Mouse (Mus musculus) liver, postnatal 0 days (tissue): Measurements from ENCODE around the gene Zmynd10. TPM values are rescaled to one million over a fixed set of nuclear protein-coding genes. Genes with fewer than 3 reads are reported as not detected.

ENCODE experiments used
- ATAC-seq: fragments of 200-750 bp; cut with Nextera tagmentation; 2 replicates; pipeline ENCODE4 v1.8.0; 2017; ENCODE audit warnings: mild to moderate bottlenecking, moderate library complexity
- DNase-seq: peaks from one replicate; pipeline ENCODE4 v3.0.0-alpha.2; 2016
- H3K27ac ChIP-seq: fragments of 300-500 bp; sonication (generic); 2 replicates; pipeline ENCODE4 v1.5.1; 2014; ENCODE audit warnings: antibody characterized with exemption, moderate library complexity, mild to moderate bottlenecking, low read depth
- H3K27me3 ChIP-seq: fragments of 300-500 bp; sonication (generic); 2 replicates; pipeline ENCODE4 v1.6.1; 2014; ENCODE audit warnings: low read length, control low read depth, mixed read lengths; ENCODE audit not compliant: insufficient read depth
- H3K36me3 ChIP-seq: fragments of 300-500 bp; sonication (generic); replicated peaks from 2 replicates; pipeline ENCODE4 v1.6.1; 2014; ENCODE audit warnings: mild to moderate bottlenecking, control low read depth, low read length, moderate library complexity, mixed read lengths; ENCODE audit not compliant: insufficient read depth
- H3K4me1 ChIP-seq: fragments of 300-500 bp; sonication (generic); 2 replicates; pipeline ENCODE4 v1.6.1; 2014; ENCODE audit warnings: antibody characterized with exemption, mild to moderate bottlenecking, control low read depth; ENCODE audit not compliant: insufficient read depth
- H3K4me2 ChIP-seq: fragments of 300-500 bp; sonication (generic); 2 replicates; pipeline ENCODE4 v1.6.1; 2014; ENCODE audit warnings: low read depth, mild to moderate bottlenecking, low read length, moderate library complexity, mixed read lengths
- H3K4me3 ChIP-seq: fragments of 300-500 bp; sonication (generic); 2 replicates; pipeline ENCODE4 v1.5.1; 2014; ENCODE audit warnings: low read depth, low read length
- H3K9ac ChIP-seq: fragments of 300-500 bp; sonication (generic); replicated peaks from 2 replicates; pipeline ENCODE4 v1.6.1; 2014; ENCODE audit warnings: mild to moderate bottlenecking, moderate library complexity
- H3K9me3 ChIP-seq: fragments of 300-500 bp; sonication (generic); 2 replicates; pipeline ENCODE4 v1.6.1; 2016; ENCODE audit warnings: mild to moderate bottlenecking, control low read depth, low read length, mixed read lengths
- CTCF ChIP-seq: sonication (generic); IDR thresholded peaks from 2 replicates; pipeline ENCODE4 v1.5.1; 2016; ENCODE audit warnings: antibody characterized with exemption, low read depth
- EP300 ChIP-seq: IDR thresholded peaks from 2 replicates; pipeline ENCODE4 v1.6.1; 2016; ENCODE audit warnings: antibody characterized with exemption, low read depth, mild to moderate bottlenecking
- WGBS: fragments of 180-500 bp; shearing (Covaris S2); extraction: QIAGEN DNeasy Blood & Tissue Kit; methylation state at CpG from one replicate; pipeline ENCODE4 v1.1.7; 2014; ENCODE audit not compliant: insufficient replicate concordance; 5-methylcytosine and 5-hydroxymethylcytosine counted together
- polyA plus RNA-seq: library from polyadenylated mRNA; unstranded; fragments of >200 nt; fragmentation: Nextera tagmentation; extraction: Ambion mirVana; gene quantifications from 2 replicates; pipeline ENCODE4 v1.2.1, GENCODE M21; 2015

The Zmynd10 gene
- polyA plus RNA-seq, 1 experiment from 2014 or later, result 0.73 TPM

DNA sequence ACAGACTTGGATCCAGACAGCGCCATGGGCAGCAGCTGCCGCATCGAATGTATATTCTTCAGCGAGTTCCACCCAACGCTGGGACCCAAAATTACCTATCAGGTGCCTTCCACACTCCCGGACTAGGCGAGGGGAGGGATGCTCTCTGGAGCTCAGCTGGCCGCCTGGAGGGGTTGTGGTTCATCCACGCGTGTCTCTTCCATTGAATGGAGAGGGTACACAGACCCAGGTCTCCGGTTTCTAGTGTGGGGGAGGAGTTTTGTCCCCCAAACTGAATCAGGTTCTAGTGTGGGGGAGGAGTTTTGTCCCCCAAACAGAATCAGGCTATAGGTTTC, 4.8 kb upstream of the Zmynd10 start:
- H3K9ac ChIP-seq, result peak overlapping the region; percentile 64
- peak; percentile 14 for ATAC-seq
- TF ChIP-seq CTCF, result no peak
- no peak for TF ChIP-seq EP300
- peak overlapping the region; percentile 80 for H3K4me3 ChIP-seq
- H3K27me3 ChIP-seq, result no peaks in the 10 kb centered on the region
- peak overlapping the region; percentile 68 for H3K27ac ChIP-seq
- under 1% methylated on average over 11 of the region's 11 CpGs for WGBS
- no peaks in the 10 kb centered on the region for H3K9me3 ChIP-seq
- H3K4me1 ChIP-seq, result peaks cover 25% of the 10 kb centered on the region
- no peak for DNase-seq
- peak overlapping the region; percentile 96 for H3K4me2 ChIP-seq
- H3K36me3 ChIP-seq, result peaks cover 30% of the 10 kb centered on the region

DNA sequence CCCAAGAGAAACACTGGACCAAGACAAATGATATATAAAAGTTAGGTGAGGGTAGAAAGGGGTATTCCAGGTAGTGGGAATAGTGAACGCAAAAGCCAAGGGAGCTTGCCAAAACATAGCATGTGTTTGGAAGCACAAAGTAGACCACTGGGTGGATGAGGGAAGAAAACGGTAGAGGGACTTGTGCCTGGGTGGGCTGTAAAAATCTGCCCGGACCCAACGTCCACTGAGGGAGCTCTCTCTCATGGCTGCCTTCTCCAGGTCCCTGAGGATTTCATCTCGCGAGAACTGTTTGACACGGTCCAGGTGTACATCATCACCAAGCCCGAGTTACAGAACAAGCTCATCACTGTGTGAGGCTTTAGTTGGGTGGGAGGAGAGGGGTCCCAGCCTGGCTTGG, 4.4 kb upstream of the Zmynd10 start:
- Histone ChIP-seq H3K27me3 (no peaks in the 10 kb centered on the region), H3K4me3 (peak overlapping the region; percentile 80), H3K9ac (peak overlapping the region; percentile 64), H3K36me3 (peaks cover 27% of the 10 kb centered on the region), H3K4me2 (peak overlapping the region; percentile 96), H3K27ac (no peak overlapping the region), H3K9me3 (no peaks in the 10 kb centered on the region), H3K4me1 (peaks cover 27% of the 10 kb centered on the region)
- ATAC-seq (no peak), DNase-seq (no peak)
- 49% methylated on average over 8 of the region's 8 CpGs for WGBS
- TF ChIP-seq CTCF, result no peak
- TF ChIP-seq EP300, result no peak

DNA sequence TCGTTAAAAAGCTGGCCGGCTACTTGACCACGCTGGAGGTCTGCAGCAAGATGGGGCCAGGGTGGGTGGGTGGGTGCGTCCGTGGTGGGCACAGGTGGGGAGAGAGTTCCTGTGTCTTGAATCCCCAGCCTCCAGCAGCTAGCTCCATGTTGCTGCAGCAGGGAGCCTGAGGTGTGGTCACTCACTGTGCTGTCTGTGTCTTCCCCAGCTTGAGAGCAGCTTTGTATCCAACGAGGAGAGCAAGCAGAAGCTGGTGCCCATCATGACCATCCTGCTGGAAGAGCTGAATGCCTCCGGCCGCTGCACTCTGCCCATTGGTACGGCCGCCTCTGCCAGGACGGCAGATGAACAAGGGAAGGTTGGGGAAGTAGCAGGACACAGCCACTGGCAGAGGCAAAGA, 3.8 kb upstream of the Zmynd10 start:
- Histone ChIP-seq H3K36me3 (peaks cover 21% of the 10 kb centered on the region), H3K4me1 (peaks cover 27% of the 10 kb centered on the region), H3K27me3 (no peaks in the 10 kb centered on the region), H3K4me3 (no peak overlapping the region), H3K9me3 (no peaks in the 10 kb centered on the region), H3K4me2 (no peak overlapping the region), H3K9ac (no peak overlapping the region), H3K27ac (no peak overlapping the region)
- ATAC-seq (no peak), DNase-seq (no peak)
- 83% methylated on average over 11 of the region's 11 CpGs for WGBS
- no peak for TF ChIP-seq EP300
- no peak for TF ChIP-seq CTCF

DNA sequence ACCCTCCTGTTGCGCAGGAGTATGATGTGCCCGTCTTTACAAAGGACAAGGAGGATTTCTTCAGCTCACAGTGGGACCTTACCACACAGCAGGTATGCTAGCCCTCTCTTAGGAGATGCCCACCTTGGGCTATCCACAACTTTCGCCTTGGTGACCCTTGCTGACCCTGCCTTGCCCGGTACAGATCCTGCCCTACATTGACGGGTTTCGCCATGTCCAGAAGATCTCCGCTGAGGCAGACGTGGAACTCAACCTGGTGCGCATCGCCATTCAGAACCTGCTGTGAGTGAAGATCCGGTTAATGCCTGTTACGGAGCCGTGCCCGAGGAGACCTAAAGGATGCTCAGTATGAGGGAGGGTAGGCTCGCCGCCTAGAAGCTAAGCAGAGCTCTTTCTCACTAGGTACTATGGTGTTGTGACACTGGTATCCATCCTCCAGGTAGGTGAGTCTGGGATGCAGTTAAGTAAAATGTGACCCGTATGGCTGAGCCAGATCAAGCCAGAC, 2.9 kb upstream of the Zmynd10 start:
- H3K27me3 ChIP-seq, result no peaks in the 10 kb centered on the region
- DNase-seq (no peak), ATAC-seq (no peak)
- H3K9ac ChIP-seq, result no peak overlapping the region
- H3K4me2 ChIP-seq, result no peak overlapping the region
- TF ChIP-seq CTCF (no peak), EP300 (no peak)
- no peak overlapping the region for H3K27ac ChIP-seq
- no peak overlapping the region for H3K4me3 ChIP-seq
- WGBS, result 95% methylated on average over 17 of the region's 17 CpGs
- peaks cover 12% of the 10 kb centered on the region; the same call in 1 of the 2 replicates for H3K36me3 ChIP-seq
- no peaks in the 10 kb centered on the region for H3K9me3 ChIP-seq
- peaks cover 27% of the 10 kb centered on the region for H3K4me1 ChIP-seq

DNA sequence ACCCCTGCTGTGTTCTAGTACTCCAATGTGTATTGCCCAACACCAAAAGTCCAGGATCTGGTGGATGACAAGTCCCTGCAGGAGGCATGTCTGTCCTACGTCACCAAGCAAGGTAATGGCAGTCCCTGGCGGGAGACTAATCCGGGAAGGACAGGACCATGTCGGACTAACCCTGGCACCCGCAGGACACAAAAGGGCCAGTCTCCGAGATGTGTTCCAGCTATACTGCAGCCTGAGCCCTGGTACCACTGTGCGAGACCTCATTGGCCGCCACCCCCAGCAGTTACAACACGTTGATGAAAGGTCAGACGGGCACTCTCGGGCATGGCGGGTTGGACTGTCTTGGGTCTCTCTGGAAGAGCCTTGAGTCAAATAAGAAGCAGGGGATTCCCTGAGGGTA, 2.4 kb upstream of the Zmynd10 start:
- H3K36me3 ChIP-seq, result peaks cover 8% of the 10 kb centered on the region; the same call in 1 of the 2 replicates
- TF ChIP-seq CTCF, result no peak
- no peak for TF ChIP-seq EP300
- H3K27ac ChIP-seq, result no peak overlapping the region
- no peak for ATAC-seq
- 90% methylated on average over 12 of the region's 12 CpGs for WGBS
- no peak overlapping the region for H3K9ac ChIP-seq
- peaks cover 29% of the 10 kb centered on the region for H3K4me1 ChIP-seq
- no peaks in the 10 kb centered on the region for H3K27me3 ChIP-seq
- no peak overlapping the region for H3K4me2 ChIP-seq
- no peaks in the 10 kb centered on the region for H3K9me3 ChIP-seq
- no peak overlapping the region for H3K4me3 ChIP-seq
- no peak for DNase-seq

DNA sequence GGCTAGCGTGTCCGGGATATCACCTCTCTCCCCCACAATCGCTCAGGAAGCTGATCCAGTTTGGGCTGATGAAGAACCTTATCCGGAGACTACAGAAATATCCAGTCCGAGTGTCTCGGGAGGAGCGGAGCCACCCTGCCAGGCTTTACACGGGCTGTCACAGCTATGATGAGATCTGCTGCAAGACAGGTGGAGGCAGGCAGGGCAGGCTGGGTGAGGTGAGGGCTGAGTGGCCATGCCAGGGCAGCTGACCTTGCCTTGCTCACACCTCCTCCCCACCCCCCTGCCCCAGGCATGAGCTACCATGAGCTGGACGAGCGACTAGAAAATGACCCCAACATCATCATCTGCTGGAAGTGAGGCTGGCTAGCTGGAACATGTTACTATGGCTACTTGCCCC, 1.9 kb upstream of the Zmynd10 start:
- no peak for TF ChIP-seq CTCF
- TF ChIP-seq EP300, result no peak
- Histone ChIP-seq H3K4me3 (no peak overlapping the region), H3K27ac (no peak overlapping the region), H3K27me3 (0 out of 2 replicates have a peak, but pooled peaks cover 2% of the 10 kb centered on the region), H3K9ac (no peak overlapping the region), H3K4me2 (no peak overlapping the region), H3K9me3 (no peaks in the 10 kb centered on the region), H3K36me3 (peaks cover 3% of the 10 kb centered on the region; the same call in 1 of the 2 replicates), H3K4me1 (peaks cover 33% of the 10 kb centered on the region)
- 78% methylated on average over 10 of the region's 10 CpGs for WGBS
- ATAC-seq (no peak), DNase-seq (no peak)
